Comparison of ENCODE assay signal across 13 mouse cellular contexts in genomic region chr6:118983471-118984040, GRCm38 (mm10).
DNase-seq lines count a peak whose midpoint lies in the region; ATAC-seq and TF ChIP-seq lines count a peak whose summit lies in the region.
"Had no signal": no experiment of that assay in that cellular context is flagged by ENCODE, and none has a peak within 500 bp of the region (broad histone marks: within the 10 kb centered on the region; RNA-seq: fewer than 3 reads in every experiment).

No protein-coding gene starts in this region.

- ATAC-seq in hindbrain, embryonic 14.5 days (ENCODE audit: low FRiP score) = no peak
- no peak for ATAC-seq in embryonic facial prominence, embryonic 13.5 days (ENCODE audit: insufficient number of reproducible peaks, insufficient read depth, low FRiP score, low TSS enrichment, low read depth)
- ATAC-seq in limb, embryonic 11.5 days (ENCODE audit: insufficient number of reproducible peaks, low FRiP score, low TSS enrichment, low read depth) = peak; percentile 71; the same call in 1 of the 2 replicates
- ATAC-seq: CD4-positive, CD25-positive, alpha-beta regulatory T cell, adult 4 months; inflammation-experienced regulatory T-cells, adult 6 months; midbrain, embryonic 13.5 days had no signal

- H3K36me3 ChIP-seq in hindbrain, embryonic 10.5 days = no peaks in the 10 kb centered on the region
- H3K36me3 ChIP-seq in hindbrain, embryonic 14.5 days (replicated peaks; ENCODE audit: control insufficient read depth, insufficient read depth) = no peaks in the 10 kb centered on the region
- H3K36me3 ChIP-seq in embryonic facial prominence, embryonic 13.5 days = no peaks in the 10 kb centered on the region
- no peaks in the 10 kb centered on the region for H3K36me3 ChIP-seq in limb, embryonic 11.5 days (ENCODE audit: control insufficient read depth, insufficient read depth, low read length)
- H3K36me3 ChIP-seq in thymus, adult 2 months (ENCODE audit: control insufficient read depth, insufficient read depth, low read length) = no peaks in the 10 kb centered on the region
- H3K36me3 ChIP-seq: midbrain, embryonic 13.5 days; neural tube, embryonic 12.5 days had no signal

- H3K27ac ChIP-seq in hindbrain, embryonic 10.5 days = 0 out of 2 replicates have a peak overlapping the region, but pooled peaks have one; percentile 31
- H3K27ac ChIP-seq in hindbrain, embryonic 14.5 days = no peak overlapping the region
- H3K27ac ChIP-seq in embryonic facial prominence, embryonic 13.5 days = peak overlapping the region; percentile 48
- H3K27ac ChIP-seq in limb, embryonic 11.5 days (replicated peaks; ENCODE audit: low read depth, low read length) = peak overlapping the region; percentile 77
- no peak overlapping the region; the same call in 1 of the 2 replicates for H3K27ac ChIP-seq in thymus, adult 2 months (ENCODE audit: control insufficient read depth, insufficient read depth, low read length)
- H3K27ac ChIP-seq: midbrain, embryonic 13.5 days; neural tube, embryonic 12.5 days had no signal

- peaks cover 5% of the 10 kb centered on the region for H3K4me1 ChIP-seq in hindbrain, embryonic 10.5 days (replicated peaks)
- H3K4me1 ChIP-seq in hindbrain, embryonic 14.5 days (replicated peaks; ENCODE audit: control insufficient read depth, insufficient read depth, low read length) = peaks cover under 1% of the 10 kb centered on the region; the same call in 1 of the 2 replicates
- H3K4me1 ChIP-seq in embryonic facial prominence, embryonic 13.5 days = peaks cover 29% of the 10 kb centered on the region
- H3K4me1 ChIP-seq in limb, embryonic 11.5 days (ENCODE audit: control insufficient read depth, insufficient read depth, low read length) = peaks cover 42% of the 10 kb centered on the region
- peaks cover 4% of the 10 kb centered on the region; the same call in 1 of the 2 replicates for H3K4me1 ChIP-seq in thymus, adult 2 months (replicated peaks; ENCODE audit: control insufficient read depth, insufficient read depth, low read length)
- H3K4me1 ChIP-seq: neural tube, embryonic 12.5 days had no signal

- no peak overlapping the region for H3K9ac ChIP-seq in hindbrain, embryonic 14.5 days
- no peak overlapping the region for H3K9ac ChIP-seq in embryonic facial prominence, embryonic 13.5 days
- 0 out of 2 replicates have a peak overlapping the region, but pooled peaks have one; percentile 17 for H3K9ac ChIP-seq in limb, embryonic 11.5 days (ENCODE audit: low read length)
- H3K9ac ChIP-seq: midbrain, embryonic 13.5 days; neural tube, embryonic 12.5 days had no signal

- no peak overlapping the region for H3K4me2 ChIP-seq in hindbrain, embryonic 14.5 days (replicated peaks)
- H3K4me2 ChIP-seq in embryonic facial prominence, embryonic 13.5 days = no peak overlapping the region
- H3K4me2 ChIP-seq in limb, embryonic 11.5 days (ENCODE audit: low read depth, severe bottlenecking) = peak overlapping the region; percentile 10; the same call in 1 of the 2 replicates
- H3K4me2 ChIP-seq: midbrain, embryonic 13.5 days; neural tube, embryonic 12.5 days had no signal

- TF ChIP-seq POLR2A in thymus, adult 2 months (IDR thresholded peaks at IDR 0.05; ENCODE audit: control insufficient read depth, extremely low read depth, insufficient read depth, low read length, poor library complexity) = no peak

- H3K4me3 ChIP-seq in hindbrain, embryonic 10.5 days = no peak overlapping the region
- H3K4me3 ChIP-seq in hindbrain, embryonic 14.5 days (replicated peaks; ENCODE audit: low read length) = no peak overlapping the region
- no peak overlapping the region for H3K4me3 ChIP-seq in embryonic facial prominence, embryonic 13.5 days
- no peak overlapping the region for H3K4me3 ChIP-seq in limb, embryonic 11.5 days (ENCODE audit: low read depth, low read length)
- no peak overlapping the region for H3K4me3 ChIP-seq in thymus, adult 2 months (ENCODE audit: control insufficient read depth, insufficient read depth, low read length)
- H3K4me3 ChIP-seq: midbrain, embryonic 13.5 days; neural tube, embryonic 12.5 days had no signal

- WGBS in hindbrain, embryonic 10.5 days = 85% methylated on average over 8 of the region's 8 CpGs
- 91% methylated on average over 8 of the region's 8 CpGs for whole genome bisulfite sequencing in hindbrain, embryonic 14.5 days
- WGBS in embryonic facial prominence, embryonic 13.5 days = 80% methylated on average over 8 of the region's 8 CpGs
- WGBS in limb, embryonic 11.5 days = 73% methylated on average over 8 of the region's 8 CpGs
- 73% methylated on average over 8 of the region's 8 CpGs for WGBS in thymus, adult 2 months

- no peak for DNase-seq in hindbrain, embryonic 10.5 days (ENCODE audit: low spot score)
- no peak for DNase-seq in hindbrain, embryonic 14.5 days (ENCODE audit: low spot score)
- DNase-seq in limb, embryonic 11.5 days (ENCODE audit: low spot score) = no peak
- peak; percentile 14 for DNase-seq in thymus, adult 2 months
- DNase-seq in kidney, adult 18-20 months = no peak
- DNase-seq in cerebellum, adult 11 months = no peak
- DNase-seq: gastrocnemius, postnatal 25 days; left cerebral cortex, postnatal 4 days had no signal

- TF ChIP-seq CTCF in thymus, adult 2 months (IDR thresholded peaks at IDR 0.05; ENCODE audit: borderline replicate concordance, control insufficient read depth, extremely low read depth, insufficient read depth, low read length, poor library complexity) = no peak

- H3K27me3 ChIP-seq in hindbrain, embryonic 10.5 days (ENCODE audit: insufficient read depth, poor library complexity, severe bottlenecking) = no peaks in the 10 kb centered on the region
- H3K27me3 ChIP-seq in hindbrain, embryonic 14.5 days (ENCODE audit: control insufficient read depth, insufficient read depth, low read length) = no peaks in the 10 kb centered on the region
- no peaks in the 10 kb centered on the region for H3K27me3 ChIP-seq in embryonic facial prominence, embryonic 13.5 days
- no peaks in the 10 kb centered on the region for H3K27me3 ChIP-seq in limb, embryonic 11.5 days (ENCODE audit: control insufficient read depth, insufficient read depth, low read length)
- no peaks in the 10 kb centered on the region for H3K27me3 ChIP-seq in thymus, adult 2 months (ENCODE audit: control insufficient read depth, insufficient read depth, low read length)
- H3K27me3 ChIP-seq: midbrain, embryonic 13.5 days; neural tube, embryonic 12.5 days had no signal

- no peaks in the 10 kb centered on the region for H3K9me3 ChIP-seq in hindbrain, embryonic 10.5 days
- no peaks in the 10 kb centered on the region for H3K9me3 ChIP-seq in hindbrain, embryonic 14.5 days (ENCODE audit: control insufficient read depth, low read length)
- no peaks in the 10 kb centered on the region for H3K9me3 ChIP-seq in embryonic facial prominence, embryonic 13.5 days
- H3K9me3 ChIP-seq in limb, embryonic 11.5 days (ENCODE audit: control insufficient read depth, low read length) = no peaks in the 10 kb centered on the region
- H3K9me3 ChIP-seq: midbrain, embryonic 13.5 days; neural tube, embryonic 12.5 days had no signal

Comparison
In these comparisons a context has a peak if more than half of its experiments do, and no peak if none do; other contexts are left out.
1. H3K27ac ChIP-seq: peak in hindbrain, embryonic 10.5 days (single experiment), embryonic facial prominence, embryonic 13.5 days (single experiment) and limb, embryonic 11.5 days (single experiment); none in hindbrain, embryonic 14.5 days (single experiment) and thymus, adult 2 months (single experiment).